Mouse (Mus musculus): Measurements from ENCODE around the gene Ccr7. TPM values are rescaled to one million over a fixed set of nuclear protein-coding genes. Genes with fewer than 3 reads are reported as not detected.

The Ccr7 gene
- total and polyA plus RNA-seq, 2 experiments from 2014 or later = not detected

- H3K9me3 ChIP-seq (ENCODE audit: low read length) = no peaks in the 10 kb centered on the region
- no peak overlapping the region for H3K4me2 ChIP-seq (ENCODE audit: low read depth, low read length, poor library complexity, severe bottlenecking)
- no peak overlapping the region for H3K9ac ChIP-seq (replicated peaks; ENCODE audit: low read length, poor library complexity, severe bottlenecking)
- no peak for TF ChIP-seq CTCF (IDR thresholded peaks at IDR 0.05)
- ATAC-seq (ENCODE audit: low FRiP score) (no peak), DNase-seq (ENCODE audit: low spot score) (no peak)
- 74% methylated on average over 4 of the region's 4 CpGs for WGBS
- no peaks in the 10 kb centered on the region for H3K4me1 ChIP-seq (ENCODE audit: insufficient read depth, low read length)
- H3K27me3 ChIP-seq (ENCODE audit: insufficient read depth, low read length) = no peaks in the 10 kb centered on the region
- no peak overlapping the region for H3K4me3 ChIP-seq (ENCODE audit: low read depth, low read length)
- H3K27ac ChIP-seq (ENCODE audit: low read depth, low read length) = no peak overlapping the region
- no peaks in the 10 kb centered on the region for H3K36me3 ChIP-seq (ENCODE audit: insufficient read depth, low read length)
These were observed 58.5 kb downstream of the Ccr7 start for GRCm38 (mm10) chr11:99096417-99096816.

- H3K27me3 ChIP-seq (ENCODE audit: insufficient read depth, low read length) = no peaks in the 10 kb centered on the region
- no peak overlapping the region for H3K9ac ChIP-seq (replicated peaks; ENCODE audit: low read length, poor library complexity, severe bottlenecking)
- no peaks in the 10 kb centered on the region for H3K36me3 ChIP-seq (ENCODE audit: insufficient read depth, low read length)
- WGBS = 86% methylated on average over 4 of the region's 4 CpGs
- no peak overlapping the region for H3K4me3 ChIP-seq (ENCODE audit: low read depth, low read length)
- no peak for ATAC-seq (ENCODE audit: low FRiP score)
- no peak for TF ChIP-seq CTCF (IDR thresholded peaks at IDR 0.05)
- no peak overlapping the region for H3K4me2 ChIP-seq (ENCODE audit: low read depth, low read length, poor library complexity, severe bottlenecking)
- H3K4me1 ChIP-seq (ENCODE audit: insufficient read depth, low read length) = no peaks in the 10 kb centered on the region
- H3K27ac ChIP-seq (ENCODE audit: low read depth, low read length) = no peak overlapping the region
- no peak for DNase-seq (ENCODE audit: low spot score)
- H3K9me3 ChIP-seq (ENCODE audit: low read length) = no peaks in the 10 kb centered on the region
These were observed 59.1 kb downstream of the Ccr7 start for GRCm38 (mm10) chr11:99095759-99096158.

- Histone ChIP-seq H3K9ac (replicated peaks; ENCODE audit: low read length, poor library complexity, severe bottlenecking) (no peak overlapping the region), H3K27ac (ENCODE audit: low read depth, low read length) (no peak overlapping the region), H3K4me1 (ENCODE audit: insufficient read depth, low read length) (no peaks in the 10 kb centered on the region), H3K27me3 (ENCODE audit: insufficient read depth, low read length) (no peaks in the 10 kb centered on the region), H3K4me2 (ENCODE audit: low read depth, low read length, poor library complexity, severe bottlenecking) (no peak overlapping the region), H3K4me3 (ENCODE audit: low read depth, low read length) (no peak overlapping the region), H3K9me3 (ENCODE audit: low read length) (no peaks in the 10 kb centered on the region), H3K36me3 (ENCODE audit: insufficient read depth, low read length) (no peaks in the 10 kb centered on the region)
- ATAC-seq (ENCODE audit: low FRiP score) (no peak), DNase-seq (ENCODE audit: low spot score) (no peak)
- TF ChIP-seq CTCF (IDR thresholded peaks at IDR 0.05) = no peak
- whole genome bisulfite sequencing = 67% methylated on average over 2 of the region's 2 CpGs
These were observed 59.8 kb downstream of the Ccr7 start for GRCm38 (mm10) chr11:99094911-99095676.

Other genes with a start within 250 kb of the Ccr7 start
- gene Cdc6, start 247.3 kb downstream of the Ccr7 start, total RNA-seq (2014; rRNA removed) = 0.19 and 0.44 TPM in 2 replicates
- gene Cdc6, start 247.3 kb downstream of the Ccr7 start, polyA plus RNA-seq (2015; fragmentation: Nextera tagmentation; extraction: Ambion mirVana) = 0.52 and 0.65 TPM in 2 replicates
- gene Rara, start 227.3 kb downstream of the Ccr7 start, total RNA-seq (2014; rRNA removed) = 14.3 and 20.4 TPM in 2 replicates
- gene Rara, start 227.3 kb downstream of the Ccr7 start, polyA plus RNA-seq (2015; fragmentation: Nextera tagmentation; extraction: Ambion mirVana) = 8.2 and 8.7 TPM in 2 replicates
- gene Gjd3, start 172.1 kb downstream of the Ccr7 start, total RNA-seq (2014; rRNA removed) = 3.0 and 5.1 TPM in 2 replicates
- 4.5 and 5.1 TPM in 2 replicates for gene Gjd3, start 172.1 kb downstream of the Ccr7 start, polyA plus RNA-seq (2015; fragmentation: Nextera tagmentation; extraction: Ambion mirVana)
- 13.9 and 21.1 TPM in 2 replicates for gene Top2a, start 130.9 kb downstream of the Ccr7 start, total RNA-seq (2014; rRNA removed)
- gene Top2a, start 130.9 kb downstream of the Ccr7 start, polyA plus RNA-seq (2015; fragmentation: Nextera tagmentation; extraction: Ambion mirVana) = 7.4 and 10.0 TPM in 2 replicates
- gene Igfbp4, start 113.8 kb downstream of the Ccr7 start, total RNA-seq (2014; rRNA removed) = 78.8 and 96.7 TPM in 2 replicates
- gene Igfbp4, start 113.8 kb downstream of the Ccr7 start, polyA plus RNA-seq (2015; fragmentation: Nextera tagmentation; extraction: Ambion mirVana) = 92.4 and 104 TPM in 2 replicates
- 0.38 TPM in 2 replicates for gene Tns4, start 65.8 kb downstream of the Ccr7 start, total RNA-seq (2014; rRNA removed)
- 0.17 and 0.26 TPM in 2 replicates for gene Tns4, start 65.8 kb downstream of the Ccr7 start, polyA plus RNA-seq (2015; fragmentation: Nextera tagmentation; extraction: Ambion mirVana)
- 94.9 and 116 TPM in 2 replicates for gene Smarce1, start 75.9 kb upstream of the Ccr7 start, total RNA-seq (2014; rRNA removed)
- 170 and 184 TPM in 2 replicates for gene Smarce1, start 75.9 kb upstream of the Ccr7 start, polyA plus RNA-seq (2015; fragmentation: Nextera tagmentation; extraction: Ambion mirVana)
- 10.6 and 11.6 TPM in 2 replicates for gene Krt222, start 89.0 kb upstream of the Ccr7 start, total RNA-seq (2014; rRNA removed)
- gene Krt222, start 89.0 kb upstream of the Ccr7 start, polyA plus RNA-seq (2015; fragmentation: Nextera tagmentation; extraction: Ambion mirVana) = 13.6 and 14.4 TPM in 2 replicates
- not detected in 2 replicates for gene Krt24, start 130.2 kb upstream of the Ccr7 start, total RNA-seq (2014; rRNA removed)
- 0.07 and 0.21 TPM in 2 replicates for gene Krt24, start 130.2 kb upstream of the Ccr7 start, polyA plus RNA-seq (2015; fragmentation: Nextera tagmentation; extraction: Ambion mirVana)
- 0.11 and 0.19 TPM in 2 replicates for gene Krt25, start 167.9 kb upstream of the Ccr7 start, total RNA-seq (2014; rRNA removed)
- gene Krt25, start 167.9 kb upstream of the Ccr7 start, polyA plus RNA-seq (2015; fragmentation: Nextera tagmentation; extraction: Ambion mirVana) = 0.29 and 0.54 TPM in 2 replicates
- 0.11 and 1.2 TPM in 2 replicates for gene Krt26, start 182.9 kb upstream of the Ccr7 start, total RNA-seq (2014; rRNA removed)
- 0.46 and 0.54 TPM in 2 replicates for gene Krt26, start 182.9 kb upstream of the Ccr7 start, polyA plus RNA-seq (2015; fragmentation: Nextera tagmentation; extraction: Ambion mirVana)
- gene Krt27, start 196.0 kb upstream of the Ccr7 start, total RNA-seq (2014; rRNA removed) = 1.0 TPM in 1 of 2 replicates, not detected in the other
- gene Krt27, start 196.0 kb upstream of the Ccr7 start, polyA plus RNA-seq (2015; fragmentation: Nextera tagmentation; extraction: Ambion mirVana) = 0.22 and 0.28 TPM in 2 replicates
- gene Krt28, start 219.8 kb upstream of the Ccr7 start, total RNA-seq (2014; rRNA removed) = 0.93 TPM in 1 of 2 replicates, not detected in the other
- 0.33 and 0.66 TPM in 2 replicates for gene Krt28, start 219.8 kb upstream of the Ccr7 start, polyA plus RNA-seq (2015; fragmentation: Nextera tagmentation; extraction: Ambion mirVana)
- gene Krt10, start 234.3 kb upstream of the Ccr7 start, total RNA-seq (2014; rRNA removed) = 6.7 and 18.3 TPM in 2 replicates
- gene Krt10, start 234.3 kb upstream of the Ccr7 start, polyA plus RNA-seq (2015; fragmentation: Nextera tagmentation; extraction: Ambion mirVana) = 35.7 and 39.2 TPM in 2 replicates